22 mouse cellular contexts compared by ENCODE assay signal in the genomic region with DNA sequence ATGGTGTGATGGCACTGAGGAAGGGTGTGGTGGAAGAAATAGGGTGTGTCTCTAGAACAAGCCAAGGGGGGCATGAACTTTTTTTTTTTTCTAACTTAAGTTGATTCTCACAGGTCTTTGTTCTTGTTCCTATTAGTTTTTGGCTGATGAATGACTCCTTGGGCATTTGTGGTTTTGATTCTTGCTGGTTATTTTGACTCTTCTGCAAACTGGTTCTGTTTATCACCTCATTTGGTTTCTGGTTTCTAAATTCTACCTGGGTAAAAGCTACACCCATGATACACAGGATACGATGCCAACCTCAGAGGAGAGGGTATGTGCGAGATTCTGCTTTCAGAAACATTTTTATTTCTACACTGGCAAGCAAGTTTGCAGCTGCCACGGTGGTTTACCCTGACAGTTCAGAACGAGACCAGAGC. TPM values are rescaled to one million over a fixed set of nuclear protein-coding genes. Genes with fewer than 3 reads are reported as not detected.
DNase-seq lines count a peak whose midpoint lies in the region; ATAC-seq and TF ChIP-seq lines count a peak whose summit lies in the region.
"Had no signal": no experiment of that assay in that cellular context is flagged by ENCODE, and none has a peak within 500 bp of the region (broad histone marks: within the 10 kb centered on the region; RNA-seq: fewer than 3 reads in every experiment).

No protein-coding gene starts in this region.

- no peak for TF ChIP-seq CTCF in spleen, adult 2 months (IDR thresholded peaks at IDR 0.05; ENCODE audit: extremely low read depth, insufficient read depth, insufficient read length, insufficient replicate concordance)

- WGBS in spleen, adult 2 months: 7% methylated on average over 4 of the region's 4 CpGs

- peaks cover 48% of the 10 kb centered on the region for H3K4me1 ChIP-seq in spleen, adult 2 months (ENCODE audit: control insufficient read depth, insufficient read depth, insufficient read length)
- H3K4me1 ChIP-seq: hindbrain, embryonic 13.5 days; limb, embryonic 15.5 days had no signal

- TF ChIP-seq POLR2A in spleen, adult 2 months (IDR thresholded peaks at IDR 0.05; ENCODE audit: low read depth, low read length): no peak

- H3K36me3 ChIP-seq in spleen, adult 2 months (ENCODE audit: control insufficient read depth, insufficient read depth, low read length): peaks cover 17% of the 10 kb centered on the region
- H3K36me3 ChIP-seq: hindbrain, embryonic 13.5 days; limb, embryonic 15.5 days had no signal

- H3K4me3 ChIP-seq in spleen, adult 2 months (ENCODE audit: extremely low read depth, insufficient read depth, insufficient read length): no peak overlapping the region
- H3K4me3 ChIP-seq: heart, adult 2 months; hindbrain, embryonic 13.5 days; limb, embryonic 15.5 days had no signal

- no peaks in the 10 kb centered on the region for H3K27me3 ChIP-seq in spleen, adult 2 months (ENCODE audit: control insufficient read depth, insufficient read depth, low read length)
- H3K27me3 ChIP-seq: hindbrain, embryonic 13.5 days; limb, embryonic 15.5 days had no signal

- peak overlapping the region; percentile 91 for H3K27ac ChIP-seq in spleen, adult 2 months (ENCODE audit: insufficient read depth, low read length)
- H3K27ac ChIP-seq: heart, adult 2 months; hindbrain, embryonic 13.5 days; limb, embryonic 15.5 days had no signal

- peak; percentile 76 for DNase-seq in heart, adult 11 months
- no peak for DNase-seq in heart, adult 9 months (ENCODE audit: low spot score in 2 of 2)
- DNase-seq in CD4-positive helper T cell, adult 2 months (ENCODE audit: low read depth, low spot score): peak; percentile 73
- DNase-seq in induced T-regulatory cell, adult 2 months (ENCODE audit: low read depth): peak; percentile 85
- peak in 1 of 2 experiments; percentile 68 for DNase-seq in spleen, adult 2 months (ENCODE audit: low read depth in 1 of 2, low spot score in 2 of 2)
- no peak for DNase-seq in gastrocnemius, postnatal 10 days
- no peak for DNase-seq in layer of hippocampus, postnatal 14 days (ENCODE audit: low spot score in 2 of 2)
- DNase-seq: adrenal gland, adult 8-10 months; cerebellum, adult 2 months; heart, adult 2 months; kidney, postnatal 14 days; lung, adult 2 months had no signal

- ATAC-seq in granulocyte monocyte progenitor cell, adult 5-6 weeks (replicated peaks; ENCODE audit: poor library complexity, severe bottlenecking): no peak
- ATAC-seq: forebrain, embryonic 14.5 days; intestine, postnatal 0 days had no signal

RNA-seq across cellular contexts. Expression of a gene that starts 16.6 kb away (rescaled TPM):
- 68.6 and 72.4 TPM in 2 replicates for polyA plus RNA-seq in spleen, adult 2 months (2012; rRNA removed)
- total RNA-seq in gastrocnemius, postnatal 10 days (2021): 1 to 10 TPM in 1 of 2 experiments, under 1 TPM in 1; 0.47 to 1.0 TPM
- not detected for total RNA-seq in layer of hippocampus, postnatal 14 days (2021)
- 242 and 318 TPM in 2 replicates for total RNA-seq in granulocyte monocyte progenitor cell, adult 5-6 weeks (2014; fragmentation: Nextera tagmentation)
- total RNA-seq in granulocyte monocyte progenitor cell, adult 5-6 weeks (2017): 272 and 305 TPM in 2 replicates
- total RNA-seq: left cerebral cortex, postnatal 14 days had no signal
- polyA plus RNA-seq: midbrain, embryonic 11.5 days; neural tube, embryonic 11.5 days had no signal

RNA-seq across cellular contexts. Expression of a gene that starts 30.3 kb away (rescaled TPM):
- polyA plus RNA-seq in spleen, adult 2 months (2012; rRNA removed): 0.09 and 0.13 TPM in 2 replicates
- total RNA-seq in gastrocnemius, postnatal 10 days (2021): not detected
- under 1 TPM in 1 of 2 experiments, not detected in 1; 0.12 TPM for total RNA-seq in layer of hippocampus, postnatal 14 days (2021)
- total RNA-seq in granulocyte monocyte progenitor cell, adult 5-6 weeks (2014; fragmentation: Nextera tagmentation): not detected in 2 replicates
- total RNA-seq in granulocyte monocyte progenitor cell, adult 5-6 weeks (2017): 0.05 TPM in 1 of 2 replicates, not detected in the other
- total RNA-seq: ES-E14; layer of hippocampus, postnatal 10 days had no signal
- polyA plus RNA-seq: forebrain, embryonic 14.5 days; hindbrain, embryonic 13.5 days; midbrain, embryonic 11.5 days had no signal

RNA-seq across cellular contexts. Expression of a gene that starts 36.7 kb away (rescaled TPM):
- 2.2 and 2.8 TPM in 2 replicates for polyA plus RNA-seq in spleen, adult 2 months (2012; rRNA removed)
- under 1 TPM; 0.70 to 0.95 TPM for total RNA-seq in gastrocnemius, postnatal 10 days (2021)
- total RNA-seq in layer of hippocampus, postnatal 14 days (2021): not detected
- total RNA-seq in granulocyte monocyte progenitor cell, adult 5-6 weeks (2014; fragmentation: Nextera tagmentation): 2.2 and 3.7 TPM in 2 replicates
- 0.60 and 1.5 TPM in 2 replicates for total RNA-seq in granulocyte monocyte progenitor cell, adult 5-6 weeks (2017)
- total RNA-seq: left cerebral cortex, postnatal 14 days had no signal
- polyA plus RNA-seq: cerebellum, adult 2 months; forebrain, embryonic 14.5 days; hindbrain, embryonic 13.5 days; midbrain, embryonic 11.5 days; neural tube, embryonic 11.5 days had no signal

Comparison
In these comparisons a context has a peak if more than half of its experiments do, and no peak if none do; other contexts are left out.
1. DNase-seq: peak in heart, adult 11 months (single experiment), CD4-positive helper T cell, adult 2 months (single experiment) and induced T-regulatory cell, adult 2 months (single experiment); none in heart, adult 9 months (0 of 2), gastrocnemius, postnatal 10 days (single experiment) and layer of hippocampus, postnatal 14 days (0 of 2).
2. RNA of a gene that starts 16.6 kb away (total RNA-seq): 242 to 318 TPM in granulocyte monocyte progenitor cell, adult 5-6 weeks; 0.47 to 1.0 TPM in gastrocnemius, postnatal 10 days and not detected in layer of hippocampus, postnatal 14 days; every median in the first group is over 100 times any median in the second.